Mouse (Mus musculus): ENCODE results near the gene Raet1e. TPM values are rescaled to one million over a fixed set of nuclear protein-coding genes. Genes with fewer than 3 reads are reported as not detected.
"Not testable (repeated sequence)": the region's sequence is repeated elsewhere in the genome, so short reads cannot be mapped to it uniquely, and the experiment has no call there.

The Raet1e gene
- polyA plus RNA-seq, 1 experiment from 2014 or later = 0.81 TPM

DNA sequence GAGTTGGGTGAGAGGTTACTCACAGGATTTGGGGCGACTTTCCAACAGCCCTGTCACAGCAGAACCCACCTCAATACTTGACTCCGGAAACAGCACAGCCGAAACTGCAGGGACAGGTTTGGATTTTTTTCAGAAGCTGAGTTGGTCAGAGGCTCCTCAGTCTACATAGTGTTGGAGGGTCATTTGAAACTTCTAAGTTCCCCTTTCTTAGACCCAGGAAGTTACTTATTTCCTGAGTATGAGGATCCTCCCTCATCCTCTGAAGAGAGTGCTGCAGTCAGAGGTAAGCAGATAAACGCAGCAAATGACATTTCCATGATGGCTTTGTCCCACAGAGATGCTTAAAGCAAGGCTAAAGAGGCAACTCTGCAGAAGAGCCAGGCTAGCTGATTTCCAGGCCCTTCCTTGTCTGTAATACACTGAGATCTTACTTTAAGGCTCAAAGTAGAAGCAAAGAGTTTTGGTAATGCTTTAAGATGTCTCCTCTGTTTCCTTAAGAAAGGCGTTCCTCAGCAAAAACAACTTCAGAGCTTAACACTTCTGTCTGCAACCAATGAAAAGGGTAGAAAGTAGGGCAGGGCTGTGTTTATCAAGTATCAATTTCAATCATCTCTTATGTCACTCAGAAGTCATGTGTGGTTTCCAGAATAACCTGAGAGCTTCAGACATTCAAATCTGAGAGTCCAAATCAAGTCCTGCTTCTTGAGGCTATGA is 144.1 kb downstream of the Raet1e start:
- H3K27me3 ChIP-seq (replicated peaks) = no peaks in the 10 kb centered on the region
- 82% methylated on average over 5 of the region's 5 CpGs for WGBS
- no peak overlapping the region for H3K4me2 ChIP-seq
- H3K9ac ChIP-seq = no peak overlapping the region
- no peaks in the 10 kb centered on the region for H3K9me3 ChIP-seq
- H3K36me3 ChIP-seq (replicated peaks) = no peaks in the 10 kb centered on the region
- ATAC-seq (replicated peaks) = no peak
- H3K4me1 ChIP-seq = no peaks in the 10 kb centered on the region
- H3K27ac ChIP-seq = no peak overlapping the region
- no peak overlapping the region for H3K4me3 ChIP-seq

DNA sequence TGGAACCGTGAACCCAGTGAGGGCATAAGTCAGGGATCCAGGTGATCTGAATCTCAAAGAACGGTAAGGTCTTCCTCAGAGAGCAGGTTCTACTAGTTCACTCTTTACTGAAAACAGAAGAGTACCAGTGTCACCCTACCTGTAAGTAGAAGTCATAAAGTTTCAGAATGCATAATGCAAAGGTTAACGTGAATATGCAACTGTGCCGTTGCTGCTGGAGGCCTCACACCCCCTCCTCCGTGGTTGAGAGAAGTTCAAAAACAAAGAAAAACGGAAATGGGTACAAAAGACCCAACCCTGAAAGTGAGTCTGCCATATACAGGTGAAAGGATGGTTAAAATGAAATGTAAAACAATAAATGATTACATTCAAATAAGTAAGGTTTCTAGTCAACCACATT is 145.4 kb downstream of the Raet1e start:
- Histone ChIP-seq H3K9me3 (no peaks in the 10 kb centered on the region), H3K27me3 (replicated peaks) (no peaks in the 10 kb centered on the region), H3K4me2 (no peak overlapping the region), H3K4me1 (no peaks in the 10 kb centered on the region), H3K4me3 (no peak overlapping the region), H3K27ac (no peak overlapping the region), H3K9ac (no peak overlapping the region), H3K36me3 (replicated peaks) (no peaks in the 10 kb centered on the region)
- no peak for ATAC-seq (replicated peaks)
- WGBS = 91% methylated on average over 6 of the region's 6 CpGs

DNA sequence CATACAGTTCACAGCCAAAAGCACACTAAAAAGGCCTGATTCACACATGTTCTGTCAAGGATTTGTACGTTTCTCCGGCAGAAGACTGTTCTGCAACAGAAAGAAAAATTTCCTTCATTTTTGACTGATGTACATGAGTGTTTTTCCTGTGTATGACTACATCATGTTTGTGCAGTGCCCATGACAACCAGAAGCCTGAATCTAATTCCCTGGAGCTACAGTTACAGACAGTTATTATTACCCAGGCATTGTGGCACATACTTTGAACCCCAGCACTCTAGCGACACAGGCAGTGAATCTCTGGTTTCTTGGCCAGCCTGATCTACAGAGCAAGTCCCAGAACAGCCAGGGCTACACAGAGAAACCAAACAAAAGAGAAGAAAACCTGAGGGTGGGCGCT is 147.4 kb downstream of the Raet1e start:
- Histone ChIP-seq H3K4me1 (no peaks in the 10 kb centered on the region), H3K4me3 (no peak overlapping the region), H3K9ac (no peak overlapping the region), H3K27me3 (replicated peaks) (no peaks in the 10 kb centered on the region), H3K27ac (no peak overlapping the region), H3K36me3 (replicated peaks) (no peaks in the 10 kb centered on the region), H3K9me3 (no peaks in the 10 kb centered on the region), H3K4me2 (no peak overlapping the region)
- WGBS = 84% methylated on average over 4 of the region's 4 CpGs
- no peak for ATAC-seq (replicated peaks)

DNA sequence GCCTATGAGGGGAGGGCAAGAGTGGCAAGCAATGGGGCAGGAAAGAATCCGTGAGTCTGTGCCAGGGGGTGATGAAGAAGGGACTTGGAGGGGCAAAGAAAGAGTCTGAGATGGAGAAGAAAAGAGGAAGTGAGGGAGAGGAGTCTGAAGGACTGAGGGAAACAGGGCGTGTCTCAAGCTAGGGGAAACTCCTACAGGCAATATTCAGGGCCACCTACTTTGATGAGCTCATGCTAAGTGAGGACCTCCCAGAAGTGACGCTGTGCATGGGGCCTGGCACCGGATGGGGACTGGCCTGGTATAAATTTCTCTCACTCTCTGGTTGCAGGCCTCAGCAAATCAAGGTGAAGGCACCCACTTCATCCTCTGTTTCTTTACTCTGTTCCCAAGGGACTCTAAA is 148.1 kb downstream of the Raet1e start:
- H3K4me3 ChIP-seq = no peak overlapping the region
- H3K9ac ChIP-seq = no peak overlapping the region
- 62% methylated on average over 4 of the region's 4 CpGs for WGBS
- ATAC-seq (replicated peaks) = no peak
- no peak overlapping the region for H3K27ac ChIP-seq
- no peaks in the 10 kb centered on the region for H3K9me3 ChIP-seq
- H3K27me3 ChIP-seq (replicated peaks) = no peaks in the 10 kb centered on the region
- no peaks in the 10 kb centered on the region for H3K36me3 ChIP-seq (replicated peaks)
- H3K4me1 ChIP-seq = no peaks in the 10 kb centered on the region
- no peak overlapping the region for H3K4me2 ChIP-seq

DNA sequence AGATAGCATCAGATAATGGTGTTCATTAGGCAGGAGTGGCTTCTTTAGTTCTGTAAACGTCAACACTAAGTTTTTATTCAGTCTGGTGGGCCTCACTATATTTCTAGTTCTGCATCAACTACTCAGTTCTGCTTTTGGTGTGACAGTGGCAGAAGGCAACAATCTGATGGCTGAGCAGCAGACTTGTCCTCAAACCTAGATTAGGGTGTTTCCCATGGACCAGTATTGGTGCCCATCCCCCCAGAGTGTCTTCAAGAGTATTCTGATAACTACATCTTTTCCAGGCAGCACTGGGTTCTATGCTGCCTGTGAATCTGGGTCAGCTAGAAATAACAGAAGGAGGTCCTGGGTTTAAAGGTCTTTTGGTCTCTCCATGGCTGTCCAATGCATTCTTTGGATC is 149.9 kb downstream of the Raet1e start:
- Histone ChIP-seq H3K27ac (no peak overlapping the region), H3K9me3 (no peaks in the 10 kb centered on the region), H3K4me1 (no peaks in the 10 kb centered on the region), H3K4me2 (no peak overlapping the region), H3K4me3 (no peak overlapping the region), H3K36me3 (replicated peaks) (no peaks in the 10 kb centered on the region), H3K27me3 (replicated peaks) (no peaks in the 10 kb centered on the region), H3K9ac (no peak overlapping the region)
- ATAC-seq (replicated peaks) = no peak
- 88% methylated on average over 1 of the region's 1 CpGs for WGBS

DNA sequence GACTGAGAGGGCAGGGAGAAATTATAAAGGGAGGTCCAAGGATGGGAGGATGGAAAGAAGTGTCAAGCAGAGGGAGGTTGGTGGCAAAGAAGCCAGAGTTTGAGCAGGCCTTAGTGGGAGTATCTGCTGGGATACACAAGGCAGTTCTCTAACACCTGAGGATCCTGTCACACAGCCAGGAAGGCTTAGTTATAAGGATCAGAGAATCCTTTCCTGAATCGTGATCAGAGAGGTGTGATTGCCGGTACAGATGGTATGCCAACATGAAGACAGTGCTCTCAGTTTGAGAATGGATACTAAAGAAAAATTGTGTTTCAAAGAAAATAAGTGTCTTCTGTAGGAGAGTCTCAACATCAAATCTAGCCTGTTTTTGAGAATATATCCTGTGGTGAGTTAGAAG is 164.5 kb downstream of the Raet1e start:
- no peak overlapping the region for H3K27ac ChIP-seq
- H3K4me3 ChIP-seq = no peak overlapping the region
- no peaks in the 10 kb centered on the region for H3K27me3 ChIP-seq (replicated peaks)
- WGBS = 89% methylated on average over 2 of the region's 2 CpGs
- no peak overlapping the region for H3K4me2 ChIP-seq
- H3K4me1 ChIP-seq = no peaks in the 10 kb centered on the region
- H3K9ac ChIP-seq = no peak overlapping the region
- no peaks in the 10 kb centered on the region for H3K9me3 ChIP-seq
- no peaks in the 10 kb centered on the region for H3K36me3 ChIP-seq (replicated peaks)
- ATAC-seq (replicated peaks) = no peak

DNA sequence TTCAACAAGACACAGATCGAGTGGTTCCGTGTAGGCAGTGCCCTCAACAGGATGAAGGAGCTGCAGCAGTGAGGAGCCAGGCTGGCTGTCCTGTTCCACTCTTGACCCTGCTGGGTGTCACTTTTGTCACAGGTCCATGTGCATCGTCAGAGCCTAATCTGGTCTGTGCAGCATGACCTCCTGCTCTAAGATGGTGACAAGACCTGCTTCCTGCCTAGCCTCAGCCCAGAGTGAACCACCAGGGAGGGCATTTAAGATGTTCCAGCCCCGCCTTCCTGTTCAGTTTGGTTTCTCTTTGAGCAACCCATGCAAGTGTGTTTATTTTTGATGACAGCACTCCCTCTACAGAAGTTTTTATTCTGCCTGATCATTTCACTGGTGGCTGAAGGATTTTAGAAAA is 187.4 kb downstream of the Raet1e start:
- not testable (repeated sequence) for H3K4me3 ChIP-seq; H3K27ac ChIP-seq; H3K9ac ChIP-seq; H3K4me2 ChIP-seq; H3K36me3 ChIP-seq (replicated peaks); ATAC-seq (replicated peaks); H3K9me3 ChIP-seq; H3K27me3 ChIP-seq (replicated peaks); H3K4me1 ChIP-seq
- 85% methylated on average over 4 of the region's 4 CpGs for WGBS

DNA sequence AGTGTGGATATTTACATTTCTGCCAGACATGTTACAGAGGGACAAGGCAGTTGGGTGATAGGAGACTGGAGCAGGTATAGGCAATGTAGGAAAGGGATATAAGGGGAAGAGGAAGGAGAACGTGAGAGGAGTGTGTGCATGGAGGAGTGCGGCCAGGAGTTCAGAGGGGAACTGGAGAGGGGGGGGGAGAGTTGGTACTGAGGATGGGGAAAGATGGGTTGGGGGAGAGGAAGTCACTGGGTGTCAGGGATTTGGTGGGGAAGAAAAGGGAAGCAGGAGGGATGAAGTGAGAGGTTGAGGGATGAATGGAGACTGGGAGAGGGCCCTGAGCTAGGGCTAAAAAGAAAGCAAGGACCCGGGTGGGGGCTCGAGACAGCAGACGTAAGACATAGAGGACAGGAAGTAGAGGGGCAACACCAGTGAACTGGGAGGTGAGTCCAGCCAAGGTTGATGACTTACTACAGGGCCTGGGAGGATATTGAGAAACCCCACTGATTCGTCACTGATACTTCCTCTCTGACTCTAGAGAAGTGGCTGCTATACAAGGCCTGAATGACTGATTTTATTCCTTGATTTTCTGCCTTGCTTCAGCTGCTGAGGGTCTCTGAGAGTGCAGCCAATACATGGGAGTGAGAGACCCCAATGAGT is 195.3 kb downstream of the Raet1e start:
- H3K4me2 ChIP-seq; H3K36me3 ChIP-seq (replicated peaks); H3K9me3 ChIP-seq; ATAC-seq (replicated peaks); H3K9ac ChIP-seq; H3K4me1 ChIP-seq; H3K27ac ChIP-seq; H3K27me3 ChIP-seq (replicated peaks); H3K4me3 ChIP-seq: not testable (repeated sequence)
- whole genome bisulfite sequencing = 80% methylated on average over 6 of the region's 6 CpGs

DNA sequence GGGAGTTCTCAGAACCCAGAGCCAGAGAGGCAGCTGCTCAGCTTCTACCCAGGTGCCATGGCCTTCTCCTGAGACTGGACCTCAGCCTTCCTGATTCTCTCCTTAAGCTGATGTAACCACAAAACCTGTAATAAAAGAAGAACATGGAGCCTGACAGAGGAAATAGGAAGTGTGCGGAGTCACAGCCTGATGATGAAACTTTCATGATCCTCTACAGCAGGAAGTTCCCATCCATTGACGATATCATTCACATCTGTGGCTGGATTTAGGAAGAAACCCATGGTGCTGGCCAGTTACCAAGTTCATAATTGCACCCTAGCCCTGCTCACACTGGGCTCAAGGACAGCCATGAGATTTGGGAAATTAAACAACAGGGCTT is 195.8 kb downstream of the Raet1e start:
- not testable (repeated sequence) for H3K9ac ChIP-seq; H3K27me3 ChIP-seq (replicated peaks); H3K4me1 ChIP-seq; H3K4me2 ChIP-seq; H3K9me3 ChIP-seq; ATAC-seq (replicated peaks); H3K27ac ChIP-seq; H3K36me3 ChIP-seq (replicated peaks); H3K4me3 ChIP-seq
- WGBS = 87% methylated on average over 2 of the region's 2 CpGs

DNA sequence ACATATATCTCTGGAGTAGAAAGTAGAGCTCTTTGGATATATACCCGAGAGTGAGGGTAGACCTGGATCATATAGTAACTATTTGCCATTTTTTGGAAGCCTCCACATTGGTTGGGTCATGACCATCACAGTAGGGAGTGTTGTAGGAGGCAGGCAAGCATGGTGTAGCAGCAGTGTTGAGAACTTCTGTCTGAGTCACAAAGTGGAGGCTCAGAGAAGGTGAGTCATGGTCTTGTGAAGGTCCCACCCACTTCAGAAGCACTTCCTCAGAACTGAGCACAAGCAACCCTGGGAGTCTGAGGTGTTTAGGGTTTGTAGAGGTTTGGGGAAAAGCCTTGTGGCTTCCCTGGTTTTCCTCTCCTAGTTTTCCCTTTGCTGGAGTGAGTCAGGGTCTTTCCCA is 199.0 kb downstream of the Raet1e start:
- H3K4me3 ChIP-seq; ATAC-seq (replicated peaks); H3K27me3 ChIP-seq (replicated peaks); H3K27ac ChIP-seq; H3K9me3 ChIP-seq; H3K4me1 ChIP-seq; H3K36me3 ChIP-seq (replicated peaks); H3K9ac ChIP-seq; H3K4me2 ChIP-seq: not testable (repeated sequence)
- 85% methylated on average over 1 of the region's 1 CpGs for WGBS

DNA sequence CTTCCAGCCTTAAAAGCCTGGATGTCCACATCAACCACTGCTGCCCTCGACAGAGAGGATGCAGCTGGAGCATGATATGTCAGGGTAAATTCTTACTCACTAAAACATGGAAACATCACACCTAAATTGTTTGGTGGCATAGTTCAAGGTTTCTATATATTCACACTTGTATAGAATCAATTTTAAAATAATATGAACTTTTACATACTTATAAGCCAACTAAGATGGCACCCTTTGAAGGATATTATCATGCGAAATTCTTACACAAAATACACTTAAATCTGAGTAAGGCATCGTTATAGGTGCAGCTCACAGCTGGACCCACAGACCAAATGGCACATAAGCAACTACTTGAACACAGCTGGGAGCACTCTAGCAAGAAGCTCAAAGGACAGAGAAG is 201.9 kb downstream of the Raet1e start, which contains the start of gene Raet1d:
Raet1d (plus strand) TSS at position 301 of the 400 bp plus-strand sequence.
- H3K9ac ChIP-seq; H3K4me1 ChIP-seq; ATAC-seq (replicated peaks); H3K4me3 ChIP-seq; H3K27me3 ChIP-seq (replicated peaks); H3K36me3 ChIP-seq (replicated peaks); H3K27ac ChIP-seq; H3K9me3 ChIP-seq: not testable (repeated sequence)
- H3K4me2 ChIP-seq = peak within 1 kb of the TSS; percentile 36; the same call in 1 of the 2 replicates
- WGBS = 74% methylated on average over 3 of the region's 3 CpGs

DNA sequence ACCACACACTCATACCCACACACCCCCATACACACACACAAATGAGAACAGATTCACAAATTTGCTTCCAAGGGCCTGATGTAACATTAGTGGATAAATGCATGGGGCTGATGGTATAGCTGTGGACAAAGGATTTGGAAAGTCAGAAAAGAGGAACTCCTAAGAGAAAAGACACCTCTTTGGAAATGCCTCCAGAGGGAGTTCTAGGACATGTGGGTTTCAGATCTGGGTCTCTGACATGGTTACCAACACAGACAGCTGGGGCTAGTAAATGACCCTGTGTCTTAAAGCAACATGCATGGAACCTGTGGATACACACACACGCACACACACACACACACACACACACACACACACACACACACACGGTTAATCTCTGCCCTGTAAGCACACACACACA is 202.6 kb downstream of the Raet1e start:
- H3K9me3 ChIP-seq; H3K4me1 ChIP-seq; ATAC-seq (replicated peaks); H3K9ac ChIP-seq; H3K27me3 ChIP-seq (replicated peaks); H3K27ac ChIP-seq; H3K4me3 ChIP-seq; H3K4me2 ChIP-seq; H3K36me3 ChIP-seq (replicated peaks): not testable (repeated sequence)
- WGBS = 64% methylated on average over 2 of the region's 2 CpGs

All from midbrain, embryonic 15.5 days (tissue).